Mouse (Mus musculus) embryo, embryonic 10 days (tissue): ENCODE measurements around the gene Sdhaf3.

Experiments used
- DNase-seq: peaks from one replicate; pipeline ENCODE4 v3.0.0-alpha.2; 2015; ENCODE audit warnings: low spot score

Sdhaf3 gene

GRCm38 (mm10) chr6:7068782-7069181 is 113.0 kb downstream of the Sdhaf3 start:
- peak; percentile 42 for DNase-seq

DNA sequence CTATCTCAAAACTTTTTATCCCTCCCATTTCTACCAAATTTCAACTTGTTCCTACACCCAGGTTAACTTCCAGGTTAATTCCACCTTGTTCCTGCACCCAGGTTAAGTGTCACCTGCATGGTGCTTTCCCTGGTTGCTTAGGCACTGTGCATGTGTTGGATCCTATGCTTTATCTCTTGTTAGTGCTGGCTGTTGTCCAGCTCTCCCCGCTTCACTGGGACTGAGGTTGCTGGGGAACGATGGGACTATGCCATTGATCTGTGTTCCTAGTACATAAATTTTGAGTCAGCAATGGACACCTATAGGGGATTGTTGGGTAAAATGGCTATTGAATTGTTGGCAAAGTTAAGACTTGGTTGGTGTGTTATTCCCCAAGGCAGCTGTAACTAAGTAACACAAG is 113.7 kb downstream of the Sdhaf3 start:
- DNase-seq: no peak

DNA sequence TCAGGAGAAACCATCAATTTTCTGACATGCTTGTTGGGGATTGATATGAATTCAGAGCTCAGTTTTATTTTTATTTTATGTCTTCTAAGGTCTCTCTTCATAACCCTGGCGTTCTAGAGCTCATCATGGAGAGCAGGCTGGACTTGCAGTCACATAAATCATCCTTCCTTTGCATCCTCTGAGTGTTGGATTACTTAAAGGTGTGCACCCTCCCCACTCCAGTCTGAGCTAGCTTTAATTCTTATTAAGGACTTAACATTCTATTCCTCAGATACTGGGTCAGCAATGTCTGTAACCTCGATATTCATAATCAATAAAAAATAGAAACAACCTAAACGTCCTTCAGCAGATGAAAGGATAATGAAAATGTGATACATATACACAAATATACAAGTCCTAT is 126.2 kb downstream of the Sdhaf3 start:
- no peak for DNase-seq

- peak; percentile 21 for DNase-seq
These were observed 126.9 kb downstream of the Sdhaf3 start for GRCm38 (mm10) chr6:7082467-7083259.

GRCm38 (mm10) chr6:7083661-7084060 is 127.9 kb downstream of the Sdhaf3 start:
- no peak for DNase-seq

DNA sequence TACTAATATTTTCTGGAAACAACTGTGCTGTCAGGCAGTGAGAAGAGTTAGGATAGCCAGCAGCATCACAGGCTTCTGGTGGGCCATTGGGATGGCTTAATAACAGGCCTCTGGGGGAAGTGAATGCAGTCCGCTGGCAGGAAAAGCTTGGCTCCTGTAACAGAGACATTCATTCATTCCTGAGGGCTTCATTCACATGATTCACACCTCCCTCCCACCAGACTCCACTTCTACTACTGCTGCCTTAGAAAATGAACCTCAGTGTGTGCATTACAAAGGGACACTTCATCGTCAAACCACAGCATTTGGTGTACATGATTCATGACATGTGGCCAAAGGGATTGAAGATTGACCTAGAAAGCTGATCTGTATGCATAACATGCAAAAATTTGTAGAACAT is 128.6 kb downstream of the Sdhaf3 start:
- no peak for DNase-seq

GRCm38 (mm10) chr6:7085506-7085905 is 129.7 kb downstream of the Sdhaf3 start:
- DNase-seq: no peak

GRCm38 (mm10) chr6:7092094-7092493 is 136.3 kb downstream of the Sdhaf3 start:
- no peak for DNase-seq
